Mouse (Mus musculus): ENCODE results near the gene Npw.

GRCm38 (mm10) chr17:24650766-24651165, 7.5 kb downstream of the Npw start:
- no peak for TF ChIP-seq POLR2A (IDR thresholded peaks at IDR 0.05; ENCODE audit: borderline replicate concordance, low read depth, low read length)
- no peak for TF ChIP-seq CTCF (IDR thresholded peaks at IDR 0.05; ENCODE audit: low read depth, low read length)
